Mouse (Mus musculus) MEL-GATA-1-ER (cell line): ENCODE data around the gene Slc32a1.

Experiments used
- DNase-seq: peaks from one replicate; pipeline ENCODE4 v3.0.0-alpha.2; 2012; ENCODE audit warnings: low read depth; ENCODE audit errors: extremely low read depth

Slc32a1 gene

DNA sequence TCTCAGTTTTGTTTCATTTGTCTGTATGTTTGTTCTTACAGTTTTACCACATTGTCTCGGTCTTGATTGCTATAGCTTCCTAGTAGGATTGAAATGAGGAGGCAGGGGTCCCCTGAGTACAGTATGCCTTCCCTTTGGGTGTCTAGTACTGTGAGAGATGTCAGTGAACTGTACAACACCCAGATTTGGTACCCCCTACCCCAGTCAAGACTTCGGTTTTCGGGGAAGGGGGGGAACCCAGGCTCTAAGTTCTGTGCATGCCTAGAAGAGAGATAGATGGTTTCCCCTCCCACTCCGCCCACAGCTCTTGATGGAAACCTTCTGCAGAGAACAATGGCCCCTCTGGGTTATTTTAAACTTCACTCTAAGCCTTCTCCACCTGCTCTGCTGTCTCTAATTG, 54.5 kb downstream of the Slc32a1 start, which contains the start of gene Ppp1r16b:
Ppp1r16b (plus strand) TSS at position 301 of the 400 bp plus-strand sequence.
- no peak for DNase-seq
